Mouse (Mus musculus) myocyte (in vitro differentiated cells): ENCODE measurements around the gene Soga1.

Experiments
- MAX ChIP-seq: IDR thresholded peaks from one replicate; pipeline ENCODE4 v1.6.1; 2011; ENCODE audit warnings: low read depth, mild to moderate bottlenecking, control low read depth
- MYOD1 ChIP-seq, 3 experiments: IDR thresholded peaks; one replicate each; pipeline ENCODE4 v1.6.1; 2011; ENCODE audit warnings: control low read depth in 2 of 3, low read depth in 2 of 3, mild to moderate bottlenecking in 2 of 3, moderate library complexity in 1 of 3; ENCODE audit not compliant: insufficient read length in 2 of 3, control insufficient read depth in 1 of 3
- MYOG ChIP-seq, 3 experiments: IDR thresholded peaks; one replicate each; pipeline ENCODE4 v1.6.1; 2011; ENCODE audit warnings: control low read depth in 2 of 3, low read depth in 2 of 3, mild to moderate bottlenecking in 2 of 3; ENCODE audit not compliant: insufficient read length in 2 of 3, control insufficient read depth in 1 of 3, insufficient read depth in 1 of 3
- POLR2A ChIP-seq: IDR thresholded peaks from one replicate; pipeline ENCODE4 v1.6.1; 2011; ENCODE audit warnings: low read depth, mild to moderate bottlenecking, control low read depth, moderate library complexity; ENCODE audit not compliant: insufficient read length
- POLR2AphosphoS2 ChIP-seq: IDR thresholded peaks from one replicate; pipeline ENCODE4 v1.6.1; 2011; ENCODE audit warnings: low read depth, control low read depth; ENCODE audit not compliant: insufficient read length
- SRF ChIP-seq: IDR thresholded peaks from one replicate; pipeline ENCODE4 v1.6.1; 2011; ENCODE audit warnings: low read depth; ENCODE audit not compliant: control insufficient read depth, insufficient read length
- TCF12 ChIP-seq: IDR thresholded peaks from one replicate; pipeline ENCODE4 v1.6.1; 2011; ENCODE audit warnings: mild to moderate bottlenecking, control low read depth; ENCODE audit not compliant: poor library complexity, insufficient read depth, severe bottlenecking
- TCF3 ChIP-seq: IDR thresholded peaks from one replicate; pipeline ENCODE4 v1.6.1; 2011; ENCODE audit warnings: low read depth, control low read depth; ENCODE audit not compliant: insufficient read length
- USF1 ChIP-seq: IDR thresholded peaks from one replicate; pipeline ENCODE4 v1.6.1; 2011; ENCODE audit warnings: low read depth, mild to moderate bottlenecking, control low read depth, moderate library complexity

DNA sequence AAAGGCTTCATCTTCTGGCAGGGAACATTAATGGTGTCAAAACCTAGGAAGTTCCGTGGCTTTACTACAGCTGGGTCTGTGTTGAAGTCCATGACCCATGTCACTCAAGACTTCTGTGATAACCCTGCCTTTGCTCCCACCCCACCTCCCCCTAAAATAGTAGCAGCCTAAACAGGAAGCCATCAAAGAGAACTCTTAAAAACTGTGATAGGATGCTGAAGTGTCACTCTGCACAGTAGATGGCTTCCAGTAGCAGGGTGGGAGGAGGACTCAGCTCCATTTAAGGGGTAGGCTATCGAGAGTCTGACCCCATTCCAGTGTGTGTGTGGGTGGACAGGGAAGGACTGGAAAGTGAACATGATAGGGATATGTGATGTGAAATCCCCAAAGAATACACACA, 104.1 kb downstream of the Soga1 start:
- no peak for TF ChIP-seq POLR2A
- TF ChIP-seq USF1 = no peak
- TF ChIP-seq MAX = no peak
- TF ChIP-seq MYOG (IDR thresholded peaks at IDR 0.05; ENCODE audit: control insufficient read depth in 1 of 3, insufficient read depth in 1 of 3, insufficient read length in 2 of 3, low read depth in 2 of 3) = no peak
- no peak for TF ChIP-seq POLR2AphosphoS2
- TF ChIP-seq TCF12 = no peak
- no peak for TF ChIP-seq SRF
- no peak for TF ChIP-seq TCF3
- TF ChIP-seq MYOD1 (IDR thresholded peaks at IDR 0.05; ENCODE audit: control insufficient read depth in 1 of 3, insufficient read length in 2 of 3, low read depth in 2 of 3) = no peak
